Mouse (Mus musculus) monocyte, adult 59 days (primary cell): Measurements from ENCODE around the gene Il12b. TPM values are rescaled to one million over a fixed set of nuclear protein-coding genes. Genes with fewer than 3 reads are reported as not detected.

Source experiments
- total RNA-seq, 2 experiments: library from RNA; stranded (reverse); gene quantifications; one replicate each; pipeline ENCODE4 v1.2.4; 2023

Gene Il12b
- 1 to 10 TPM in 1 of 2 experiments, under 1 TPM in 1; 0.52 to 1.2 TPM for total RNA-seq

GRCm38 (mm10) chr11:44399763-44400162, at the start of gene Il12b:
Il12b (plus strand) TSS chr11:44400063.

Other genes with a start within 250 kb of the Il12b start
- 10 to 100 TPM; 18.0 to 20.9 TPM for gene Ublcp1, start 70.4 kb downstream of the Il12b start, total RNA-seq
- 100 to 1,000 TPM in 1 of 2 experiments, 10 to 100 TPM in 1; 92.8 to 107 TPM for gene Rnf145, start 118.9 kb downstream of the Il12b start, total RNA-seq
- gene Ebf1, start 217.3 kb downstream of the Il12b start, total RNA-seq = 1 to 10 TPM in 1 of 2 experiments, under 1 TPM in 1; 0.52 to 4.5 TPM